Comparison of ENCODE assay signal across 31 mouse cellular contexts in the genomic region with DNA sequence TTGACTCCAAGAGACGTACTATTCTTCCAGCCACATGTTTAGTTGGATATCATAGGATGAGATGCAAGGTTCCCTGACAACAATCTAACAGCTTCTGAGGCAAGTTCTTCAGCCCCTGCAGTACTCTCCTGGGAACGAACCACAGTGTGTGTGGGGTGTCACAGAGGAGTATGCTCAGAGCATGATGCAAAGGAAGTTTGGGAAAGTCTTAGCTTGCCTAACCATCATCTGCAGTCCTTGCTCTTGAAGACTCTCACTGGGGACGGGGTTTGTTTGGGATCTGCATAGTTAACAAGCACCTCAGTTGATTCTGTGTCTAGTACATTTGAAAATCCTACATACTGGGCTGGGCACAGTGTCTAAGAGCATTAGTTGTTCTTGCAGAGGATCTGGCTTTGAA. TPM values are rescaled to one million over a fixed set of nuclear protein-coding genes. Genes with fewer than 3 reads are reported as not detected.
DNase-seq lines count a peak whose midpoint lies in the region; ATAC-seq and TF ChIP-seq lines count a peak whose summit lies in the region.
"Had no signal": no experiment of that assay in that cellular context is flagged by ENCODE, and none has a peak within 500 bp of the region (broad histone marks: within the 10 kb centered on the region; RNA-seq: fewer than 3 reads in every experiment).

No protein-coding gene starts in this region.

- DNase-seq in cerebellum, adult 9-10 months: peak; percentile 18
- peak; percentile 3 for DNase-seq in kidney, postnatal 10 days
- DNase-seq in kidney, postnatal 36 days: no peak
- no peak for DNase-seq in CH12.LX (ENCODE audit: extremely low read depth)
- no peak for DNase-seq in adrenal gland, adult 2 months
- DNase-seq: adrenal gland, postnatal 10 days; adrenal gland, postnatal 36 days; B cell, adult 2 months; cerebellum, adult 11-12 months; cerebellum, adult 9-11 months; cerebellum, postnatal 25 days; forebrain, postnatal 0 days; gastrocnemius, adult 2 months; gastrocnemius, postnatal 14 days; heart, adult 2 months; heart, postnatal 36 days had no signal

- TF ChIP-seq EP300 in CH12.LX (IDR thresholded peaks at IDR 0.05; ENCODE audit: low read length): no peak

- H3K4me3 ChIP-seq in CH12.LX (replicated peaks in 1 of 3; ENCODE audit: low read depth in 2 of 3, low read length in 2 of 3, poor library complexity in 1 of 3): no peak overlapping the region
- no peak overlapping the region for H3K4me3 ChIP-seq in macrophage (ENCODE audit: inconsistent target)
- H3K4me3 ChIP-seq: embryonic facial prominence, embryonic 12.5 days; embryonic facial prominence, embryonic 15.5 days; gastrocnemius, adult 2 months; heart, adult 2 months; hindbrain, embryonic 10.5 days; hindbrain, embryonic 13.5 days; intestine, embryonic 15.5 days had no signal

- dilution Hi-C loops in CH12.LX (cut with MboI; ENCODE audit: extremely low pct_ligation_motif_present, extremely low pct_unique_long_range_greater_than_20kb, low sequenced_read_pairs): no loop called here

- no peak for TF ChIP-seq POLR2A in CH12.LX (IDR thresholded peaks at IDR 0.05; ENCODE audit: low read depth, low read length)

- H3K9me3 ChIP-seq in CH12.LX (replicated peaks; ENCODE audit: low read length): no peaks in the 10 kb centered on the region
- H3K9me3 ChIP-seq: embryonic facial prominence, embryonic 12.5 days; embryonic facial prominence, embryonic 15.5 days; hindbrain, embryonic 10.5 days; hindbrain, embryonic 13.5 days; intestine, embryonic 15.5 days had no signal

- H3K36me3 ChIP-seq in CH12.LX (replicated peaks in 1 of 2; ENCODE audit: control insufficient read depth in 1 of 2, insufficient read depth in 1 of 2, low read length in 1 of 2) (peaks cover 19 to 35% of the 10 kb centered on the region in 2 experiments), macrophage (ENCODE audit: inconsistent target) (peaks cover 10% of the 10 kb centered on the region)

- in situ Hi-C loops in CH12.LX (cut with MboI; ENCODE audit: low pct_ligation_motif_present, low pct_unique_long_range_greater_than_20kb, low sequenced_read_pairs): no loop called here

- no peak overlapping the region for H3K9ac ChIP-seq in CH12.LX (ENCODE audit: insufficient read depth, low read depth)
- H3K9ac ChIP-seq: embryonic facial prominence, embryonic 12.5 days; embryonic facial prominence, embryonic 15.5 days; forebrain, postnatal 0 days; hindbrain, embryonic 13.5 days; intestine, embryonic 15.5 days had no signal

- no peak for TF ChIP-seq RAD21 in CH12.LX (IDR thresholded peaks at IDR 0.05; ENCODE audit: low read depth, low read length)

- TF ChIP-seq CTCF in CH12.LX (conservative IDR thresholded peaks at IDR 0.05 in 1 of 2, IDR thresholded peaks at IDR 0.05 in 1 of 2; ENCODE audit: low read depth in 2 of 2, low read length in 2 of 2): no peak

- H3K27me3 ChIP-seq in CH12.LX (replicated peaks): no peaks in the 10 kb centered on the region
- H3K27me3 ChIP-seq: embryonic facial prominence, embryonic 12.5 days; embryonic facial prominence, embryonic 15.5 days; hindbrain, embryonic 13.5 days; intestine, embryonic 15.5 days had no signal

- H3K27ac ChIP-seq in CH12.LX (ENCODE audit: insufficient read depth, low read depth): no peak overlapping the region
- 0 out of 2 replicates have a peak overlapping the region, but pooled peaks have one; percentile 69 for H3K27ac ChIP-seq in macrophage
- H3K27ac ChIP-seq: embryonic facial prominence, embryonic 12.5 days; embryonic facial prominence, embryonic 15.5 days; gastrocnemius, adult 2 months; heart, adult 2 months; hindbrain, embryonic 10.5 days; hindbrain, embryonic 13.5 days; intestine, embryonic 15.5 days had no signal

- 92% methylated on average over 3 of the region's 3 CpGs for WGBS in macrophage (ENCODE audit: missing documents)

- H3K4me1 ChIP-seq in CH12.LX (ENCODE audit: control insufficient read depth in 1 of 2, insufficient read depth in 2 of 2): peaks cover 21 to 42% of the 10 kb centered on the region in 2 experiments

- no peak for ATAC-seq in cerebellum, adult (ENCODE audit: insufficient number of reproducible peaks, low FRiP score, low TSS enrichment)
- ATAC-seq: activated CD4-positive, CD25-positive, alpha-beta regulatory T cell, adult 4 months; forebrain, embryonic 14.5 days; forebrain, postnatal 0 days; hindbrain, embryonic 16.5 days; intestine, embryonic 15.5 days had no signal

- H3K79me2 ChIP-seq in CH12.LX (replicated peaks; ENCODE audit: control insufficient read depth, extremely low read depth, insufficient read depth, poor library complexity, severe bottlenecking) (no peaks in the 10 kb centered on the region), macrophage (ENCODE audit: inconsistent target) (peaks cover 22% of the 10 kb centered on the region)

- no peak overlapping the region for H3K4me2 ChIP-seq in CH12.LX (ENCODE audit: insufficient read depth, low read depth, poor library complexity, severe bottlenecking)
- H3K4me2 ChIP-seq: embryonic facial prominence, embryonic 12.5 days; embryonic facial prominence, embryonic 15.5 days; heart, embryonic 11.5 days; intestine, embryonic 15.5 days had no signal

TF ChIP-seq in CH12.LX, 34 proteins besides CTCF, POLR2A, EP300 and RAD21:
- TF ChIP-seq POLR2AphosphoS2 (IDR thresholded peaks at IDR 0.05; ENCODE audit: low read depth, low read length) (peak; percentile 5; the same call in 1 of the 2 replicates), UBTF (IDR thresholded peaks at IDR 0.05; ENCODE audit: low read depth, low read length) (no peak)

RNA-seq across cellular contexts. Expression of a gene that starts 4.8 kb away (rescaled TPM):
- total RNA-seq in CH12.LX (2012; rRNA removed) (not detected in 2 replicates), CH12.LX (2014; rRNA removed) (not detected in 2 replicates)
- polyA plus RNA-seq in CH12.LX (2012; ENCODE audit: insufficient read length, low read depth) (not detected in 2 replicates), macrophage (2018) (not detected in 3 replicates)
- not detected for total RNA-seq in macrophage (2018; cell fraction: chromatin; rRNA removed)
- not detected for total RNA-seq in macrophage (2018; cell fraction: cytosol; rRNA removed)
- not detected for total RNA-seq in macrophage (2018; cell fraction: nucleus; rRNA removed)
- not detected for total RNA-seq in adrenal gland, adult 2 months (2021)
- not detected in 2 replicates for polyA plus RNA-seq in adrenal gland, adult 2 months (2012; rRNA removed)
- total RNA-seq: adrenal gland, postnatal 36 days; common myeloid progenitor, adult 5-6 weeks; forebrain, postnatal 0 days; gastrocnemius, adult 2 months; gastrocnemius, postnatal 14 days; heart, adult 2 months; heart, postnatal 36 days had no signal
- polyA plus RNA-seq: activated CD4-positive, CD25-positive, alpha-beta regulatory T cell, adult 4 months; embryonic facial prominence, embryonic 12.5 days; forebrain, embryonic 11.5 days; forebrain, embryonic 14.5 days; frontal cortex, adult 2 months; heart, adult 2 months; heart, postnatal 0 days; intestine, embryonic 15.5 days had no signal

RNA-seq across cellular contexts. Expression of a gene that starts 8.5 kb away (rescaled TPM):
- 2.8 and 3.0 TPM in 2 replicates for total RNA-seq in CH12.LX (2012; rRNA removed)
- 1.4 and 1.5 TPM in 2 replicates for total RNA-seq in CH12.LX (2014; rRNA removed)
- polyA plus RNA-seq in CH12.LX (2012; ENCODE audit: insufficient read length, low read depth): 2.3 and 3.0 TPM in 2 replicates
- 10 to 100 TPM in 17 of 26 experiments, 1 to 10 TPM in 9; 1.8 to 34.0 (median 13.6) TPM for total RNA-seq in macrophage (2018; cell fraction: chromatin; rRNA removed)
- total RNA-seq in macrophage (2018; cell fraction: cytosol; rRNA removed): 1 to 10 TPM; 1.7 to 7.0 (median 5.0) TPM
- 10 to 100 TPM in 11 of 26 experiments, 1 to 10 TPM in 15; 2.0 to 26.8 (median 9.3) TPM for total RNA-seq in macrophage (2018; cell fraction: nucleus; rRNA removed)
- polyA plus RNA-seq in macrophage (2018): 4.7 to 7.1 TPM (median 5.2 TPM) in 3 replicates
- 10 to 100 TPM in 1 of 2 experiments, 1 to 10 TPM in 1; 5.2 to 15.1 TPM for total RNA-seq in adrenal gland, adult 2 months (2021)
- 10.6 and 12.0 TPM in 2 replicates for polyA plus RNA-seq in adrenal gland, adult 2 months (2012; rRNA removed)

RNA-seq across cellular contexts. Expression of a gene that starts 9.7 kb away (rescaled TPM):
- 75.6 and 95.5 TPM in 2 replicates for total RNA-seq in CH12.LX (2012; rRNA removed)
- 53.1 and 62.2 TPM in 2 replicates for total RNA-seq in CH12.LX (2014; rRNA removed)
- 105 and 136 TPM in 2 replicates for polyA plus RNA-seq in CH12.LX (2012; ENCODE audit: insufficient read length, low read depth)
- 100 to 1,000 TPM in 6 of 26 experiments, 10 to 100 TPM in 20; 28.2 to 117 (median 78.1) TPM for total RNA-seq in macrophage (2018; cell fraction: chromatin; rRNA removed)
- 10 to 100 TPM; 16.6 to 35.0 (median 25.0) TPM for total RNA-seq in macrophage (2018; cell fraction: cytosol; rRNA removed)
- total RNA-seq in macrophage (2018; cell fraction: nucleus; rRNA removed): 10 to 100 TPM; 32.4 to 69.6 (median 49.7) TPM
- 12.9 to 30.0 TPM (median 24.7 TPM) in 3 replicates for polyA plus RNA-seq in macrophage (2018)
- total RNA-seq in adrenal gland, adult 2 months (2021): 10 to 100 TPM; 30.5 to 32.5 TPM
- polyA plus RNA-seq in adrenal gland, adult 2 months (2012; rRNA removed): 60.7 and 64.1 TPM in 2 replicates

RNA-seq across cellular contexts. Expression of a gene that starts 16.4 kb away (rescaled TPM):
- total RNA-seq in CH12.LX (2012; rRNA removed) (0.76 and 1.0 TPM in 2 replicates), CH12.LX (2014; rRNA removed) (0.82 and 1.1 TPM in 2 replicates)
- polyA plus RNA-seq in CH12.LX (2012; ENCODE audit: insufficient read length, low read depth) (2.1 and 2.7 TPM in 2 replicates), macrophage (2018) (0.41 to 1.8 TPM (median 1.0 TPM) in 3 replicates)
- total RNA-seq in macrophage (2018; cell fraction: chromatin; rRNA removed): 10 to 100 TPM in 21 of 26 experiments, 1 to 10 TPM in 5; 2.7 to 23.6 (median 14.7) TPM
- 1 to 10 TPM in 4 of 26 experiments, under 1 TPM in 13, not detected in 9; 0.22 to 1.8 (median 0.51) TPM for total RNA-seq in macrophage (2018; cell fraction: cytosol; rRNA removed)
- total RNA-seq in macrophage (2018; cell fraction: nucleus; rRNA removed): 10 to 100 TPM in 16 of 26 experiments, 1 to 10 TPM in 10; 2.9 to 26.2 (median 12.6) TPM
- 1 to 10 TPM in 1 of 2 experiments, under 1 TPM in 1; 0.62 to 2.1 TPM for total RNA-seq in adrenal gland, adult 2 months (2021)
- polyA plus RNA-seq in adrenal gland, adult 2 months (2012; rRNA removed): 2.9 and 4.0 TPM in 2 replicates

RNA-seq across cellular contexts. Expression of a gene that starts 38.0 kb away (rescaled TPM):
- total RNA-seq in CH12.LX (2012; rRNA removed) (263 and 281 TPM in 2 replicates), CH12.LX (2014; rRNA removed) (308 and 379 TPM in 2 replicates)
- polyA plus RNA-seq in CH12.LX (2012; ENCODE audit: insufficient read length, low read depth) (1,350 and 1,545 TPM in 2 replicates), macrophage (2018) (469 to 548 TPM (median 534 TPM) in 3 replicates)
- total RNA-seq in macrophage (2018; cell fraction: chromatin; rRNA removed): 100 to 1,000 TPM; 282 to 698 (median 421) TPM
- 100 to 1,000 TPM; 519 to 726 (median 593) TPM for total RNA-seq in macrophage (2018; cell fraction: cytosol; rRNA removed)
- total RNA-seq in macrophage (2018; cell fraction: nucleus; rRNA removed): 100 to 1,000 TPM; 274 to 476 (median 355) TPM
- 100 to 1,000 TPM; 641 to 760 TPM for total RNA-seq in adrenal gland, adult 2 months (2021)
- 388 and 545 TPM in 2 replicates for polyA plus RNA-seq in adrenal gland, adult 2 months (2012; rRNA removed)

Comparison
In these comparisons a context has a peak if more than half of its experiments do, and no peak if none do; other contexts are left out.
1. DNase-seq: peak in cerebellum, adult 9-10 months (single experiment) and kidney, postnatal 10 days (single experiment); none in kidney, postnatal 36 days (0 of 2), CH12.LX (single experiment) and adrenal gland, adult 2 months (single experiment).